Mouse (Mus musculus) heart, postnatal 4 days (tissue): Measurements from ENCODE around the gene Fxyd1. TPM values are rescaled to one million over a fixed set of nuclear protein-coding genes. Genes with fewer than 3 reads are reported as not detected.

Experiments
- DNase-seq: peaks from one replicate; pipeline ENCODE4 v3.0.0; 2021
- microRNA-seq, 2 experiments: library from miRNA; unstranded; fragments of <30 nt; microRNA quantifications; one replicate each; pipeline ENCODE4 v1.2.0; 2021 to 2022
- total RNA-seq, 2 experiments: library from RNA; stranded (reverse); gene quantifications; 2 replicates each; pipeline ENCODE4 v1.2.3; 2021

The Fxyd1 gene
- total RNA-seq, 2 experiments from 2014 or later: 646 to 728 TPM

GRCm38 (mm10) chr7:31008175-31008574, 48.8 kb downstream of the Fxyd1 start:
- DNase-seq: no peak

- DNase-seq: no peak
Observed at GRCm38 (mm10) chr7:31007775-31008174, 49.2 kb downstream of the Fxyd1 start.

- no peak for DNase-seq
Observed at GRCm38 (mm10) chr7:31002650-31003049, 54.3 kb downstream of the Fxyd1 start.

Small RNA genes lying within 50 kb of the gene (microRNA-seq; reads per million reads assigned to microRNA genes)
- 0 reads per million in 2 experiments for gene Mir7050

Other genes starting within 250 kb of the Fxyd1 start
- gene Ffar2, start 233.4 kb downstream of the Fxyd1 start, total RNA-seq: not detected
- not detected for gene Ffar3, start 201.0 kb downstream of the Fxyd1 start, total RNA-seq
- not detected for gene Ffar1, start 195.6 kb downstream of the Fxyd1 start, total RNA-seq
- 1 to 10 TPM in 1 of 2 experiments, under 1 TPM in 1; 0.09 to 1.2 TPM for gene Cd22, start 176.9 kb downstream of the Fxyd1 start, total RNA-seq
- gene Mag, start 142.3 kb downstream of the Fxyd1 start, total RNA-seq: 1 to 10 TPM in 1 of 2 experiments, under 1 TPM in 1; 0.31 to 1.3 TPM
- 1 to 10 TPM in 1 of 2 experiments, under 1 TPM in 1; 0.76 to 1.2 TPM for gene Hamp2, start 132.5 kb downstream of the Fxyd1 start, total RNA-seq
- gene Hamp, start 113.2 kb downstream of the Fxyd1 start, total RNA-seq: 1 to 10 TPM; 1.6 to 1.9 TPM
- 100 to 1,000 TPM; 100 to 103 TPM for gene Usf2, start 100.4 kb downstream of the Fxyd1 start, total RNA-seq
- 1 to 10 TPM; 5.5 to 5.6 TPM for gene Lsr, start 83.7 kb downstream of the Fxyd1 start, total RNA-seq
- under 1 TPM; 0.36 TPM for gene Fam187b, start 83.4 kb downstream of the Fxyd1 start, total RNA-seq
- gene Fxyd5, start 14.7 kb downstream of the Fxyd1 start, total RNA-seq: 10 to 100 TPM; 28.9 to 31.7 TPM
- gene Fxyd7, start 5.7 kb downstream of the Fxyd1 start, total RNA-seq: 1 to 10 TPM in 1 of 2 experiments, under 1 TPM in 1; 0.98 to 2.4 TPM
- gene Lgi4, start 2.1 kb upstream of the Fxyd1 start, total RNA-seq: 1 to 10 TPM in 1 of 2 experiments, under 1 TPM in 1; 0.95 to 1.4 TPM
- gene Fxyd3, start 19.5 kb upstream of the Fxyd1 start, total RNA-seq: 1 to 10 TPM; 2.0 to 3.5 TPM
- 1 to 10 TPM; 2.2 to 2.6 TPM for gene Hpn, start 58.1 kb upstream of the Fxyd1 start, total RNA-seq
- 10 to 100 TPM in 1 of 2 experiments, 1 to 10 TPM in 1; 8.2 to 10.4 TPM for gene Scn1b, start 69.8 kb upstream of the Fxyd1 start, total RNA-seq
- gene Gramd1a, start 98.7 kb upstream of the Fxyd1 start, total RNA-seq: 10 to 100 TPM; 32.9 to 36.0 TPM
- not detected for gene Scgb2b2, start 233.3 kb upstream of the Fxyd1 start, total RNA-seq
- not detected for gene Scgb1b2, start 234.6 kb upstream of the Fxyd1 start, total RNA-seq